Mouse (Mus musculus): ENCODE measurements around the gene Spink8.
"Not testable (repeated sequence)": the region's sequence is repeated elsewhere in the genome, so short reads cannot be mapped to it uniquely, and the experiment has no call there.

Gene Spink8

GRCm38 (mm10) chr9:109811980-109812379 lies at the start of gene Spink8:
Spink8 (plus strand) TSS chr9:109812280.
- DNase-seq (ENCODE audit: low read depth, low spot score) = no peak

GRCm38 (mm10) chr9:109766841-109767240 lies 45.2 kb upstream of the Spink8 start:
- not testable (repeated sequence) for DNase-seq (ENCODE audit: low read depth, low spot score)

GRCm38 (mm10) chr9:109790570-109790969 lies 21.5 kb upstream of the Spink8 start, which contains the start of gene Fbxw27:
Fbxw27 (minus strand) TSS chr9:109790670.
- DNase-seq (ENCODE audit: low read depth, low spot score) = not testable (repeated sequence)

- DNase-seq (ENCODE audit: low read depth, low spot score) = no peak
Observed at GRCm38 (mm10) chr9:109795221-109795620, 16.9 kb upstream of the Spink8 start.

GRCm38 (mm10) chr9:109795811-109796210 lies 16.3 kb upstream of the Spink8 start:
- no peak for DNase-seq (ENCODE audit: low read depth, low spot score)

GRCm38 (mm10) chr9:109798051-109798450 lies 14.0 kb upstream of the Spink8 start:
- peak; percentile 11 for DNase-seq (ENCODE audit: low read depth, low spot score)

GRCm38 (mm10) chr9:109805596-109805995 lies 6.5 kb upstream of the Spink8 start:
- not testable (repeated sequence) for DNase-seq (ENCODE audit: low read depth, low spot score)

- no peak for DNase-seq (ENCODE audit: low read depth, low spot score)
Observed at GRCm38 (mm10) chr9:109806260-109806659, 5.8 kb upstream of the Spink8 start.

GRCm38 (mm10) chr9:109806695-109807293 lies 5.3 kb upstream of the Spink8 start:
- DNase-seq (ENCODE audit: low read depth, low spot score) = no peak

GRCm38 (mm10) chr9:109807898-109808297 lies 4.2 kb upstream of the Spink8 start:
- no peak for DNase-seq (ENCODE audit: low read depth, low spot score)

GRCm38 (mm10) chr9:109813424-109813823 lies 1.3 kb downstream of the Spink8 start:
- no peak for DNase-seq (ENCODE audit: low read depth, low spot score)

- no peak for DNase-seq (ENCODE audit: low read depth, low spot score)
Observed at GRCm38 (mm10) chr9:109816341-109816740, 4.3 kb downstream of the Spink8 start.

- DNase-seq (ENCODE audit: low read depth, low spot score) = no peak
Observed at GRCm38 (mm10) chr9:109825739-109826138, 13.7 kb downstream of the Spink8 start.

- DNase-seq (ENCODE audit: low read depth, low spot score) = no peak
Observed at GRCm38 (mm10) chr9:109826181-109826580, 14.1 kb downstream of the Spink8 start.

- peak; percentile 76 for DNase-seq (ENCODE audit: low read depth, low spot score)
Observed at GRCm38 (mm10) chr9:109832391-109833087, 20.5 kb downstream of the Spink8 start, which contains the start of gene Nme6. Nme6 (plus strand) TSS chr9:109832749.

GRCm38 (mm10) chr9:109833088-109833412 lies 21.0 kb downstream of the Spink8 start:
- DNase-seq (ENCODE audit: low read depth, low spot score) = no peak

- DNase-seq (ENCODE audit: low read depth, low spot score) = no peak
Observed at GRCm38 (mm10) chr9:109849312-109849758, 37.3 kb downstream of the Spink8 start, which contains the start of gene Camp. Camp (minus strand) TSS chr9:109849617.

- no peak for DNase-seq (ENCODE audit: low read depth, low spot score)
Observed at GRCm38 (mm10) chr9:109850099-109850498, 38.0 kb downstream of the Spink8 start.

- DNase-seq (ENCODE audit: low read depth, low spot score) = no peak
Observed at GRCm38 (mm10) chr9:109854341-109854740, 42.3 kb downstream of the Spink8 start.

- DNase-seq (ENCODE audit: low read depth, low spot score) = no peak
Observed at GRCm38 (mm10) chr9:109855947-109856346, 43.9 kb downstream of the Spink8 start.

GRCm38 (mm10) chr9:109862397-109863044 lies 50.4 kb downstream of the Spink8 start:
- peak; percentile 70 for DNase-seq (ENCODE audit: low read depth, low spot score)

- DNase-seq (ENCODE audit: low read depth, low spot score) = no peak
Observed at GRCm38 (mm10) chr9:109863085-109863484, 51.0 kb downstream of the Spink8 start.

- DNase-seq (ENCODE audit: low read depth, low spot score) = no peak
Observed at GRCm38 (mm10) chr9:109866218-109866617, 54.1 kb downstream of the Spink8 start.
